ENCODE assay signal across 8 mouse cellular contexts in the genomic region with DNA sequence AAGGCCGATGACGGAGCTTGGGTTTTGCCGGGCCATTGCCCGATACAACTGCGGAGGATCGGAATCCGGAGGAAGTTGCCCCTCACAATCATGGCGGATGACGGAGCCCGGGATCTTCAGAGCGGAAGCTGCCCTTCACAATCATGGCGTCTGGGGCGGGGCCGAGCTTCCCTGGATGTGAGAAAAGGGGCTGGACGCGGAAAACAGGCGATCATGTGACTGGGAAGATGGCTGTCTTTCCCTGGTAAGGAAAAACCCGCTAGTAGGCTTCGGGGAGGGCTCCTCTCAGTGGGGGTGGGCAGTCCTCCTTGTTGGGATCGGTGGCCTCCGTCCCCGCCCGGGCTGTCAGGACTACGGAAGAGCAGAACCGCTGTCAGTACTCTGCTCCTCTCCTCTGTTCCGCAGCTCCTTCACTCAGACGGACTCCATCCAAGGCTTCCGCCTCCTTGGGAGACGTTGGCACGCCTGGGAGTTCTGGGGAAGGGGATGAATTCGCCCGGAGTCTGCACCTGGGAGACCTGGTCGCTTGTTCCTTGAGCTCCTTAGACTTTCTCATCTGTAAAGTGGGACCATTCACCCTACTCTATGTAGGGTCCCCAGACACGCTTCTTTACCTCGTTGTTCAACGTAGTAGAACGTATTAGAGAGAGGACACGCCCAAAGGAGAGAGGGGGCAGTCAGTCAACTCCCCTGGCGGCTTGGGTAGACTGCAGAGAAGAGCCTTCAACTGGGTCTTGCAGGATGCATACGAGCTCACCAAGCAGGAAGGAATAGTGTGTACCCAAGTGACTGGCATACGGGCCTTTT. TPM values are rescaled to one million over a fixed set of nuclear protein-coding genes. Genes with fewer than 3 reads are reported as not detected.
DNase-seq lines count a peak whose midpoint lies in the region; ATAC-seq and TF ChIP-seq lines count a peak whose summit lies in the region.

No protein-coding gene starts in this region.

- H3K4me3 ChIP-seq in E14TG2a.4 (replicated peaks; ENCODE audit: low read length): peak overlapping the region; percentile 85
- H3K4me3 ChIP-seq in forebrain, embryonic 12.5 days (replicated peaks): peak overlapping the region; percentile 73
- peak overlapping the region; percentile 84 for H3K4me3 ChIP-seq in heart, postnatal 0 days (ENCODE audit: low read depth, low read length)
- peak overlapping the region; percentile 87 for H3K4me3 ChIP-seq in liver, embryonic 16.5 days (ENCODE audit: low read depth, low read length)
- H3K4me3 ChIP-seq in neural tube, embryonic 13.5 days: peak overlapping the region; percentile 77
- H3K4me3 ChIP-seq in testis, adult 2 months (ENCODE audit: control insufficient read depth, low read depth, low read length): peak overlapping the region; percentile 84

- no peak for TF ChIP-seq CTCF in E14TG2a.4 (conservative IDR thresholded peaks at IDR 0.05; ENCODE audit: low read length)
- TF ChIP-seq CTCF in heart, postnatal 0 days (IDR thresholded peaks at IDR 0.05; ENCODE audit: low read depth): no peak
- TF ChIP-seq CTCF in testis, adult 2 months (IDR thresholded peaks at IDR 0.05; ENCODE audit: control insufficient read depth, insufficient read depth, insufficient replicate concordance, low read depth, low read length): no peak

- peak; percentile 55; the same call in 1 of the 2 replicates for TF ChIP-seq POLR2A in testis, adult 2 months (IDR thresholded peaks at IDR 0.05; ENCODE audit: control insufficient read depth, low read depth, low read length)

- WGBS in forebrain, embryonic 12.5 days: 3% methylated on average over 41 of the region's 41 CpGs
- WGBS in heart, postnatal 0 days: 3% methylated on average over 41 of the region's 41 CpGs
- 2% methylated on average over 41 of the region's 41 CpGs for WGBS in liver, embryonic 16.5 days (ENCODE audit: insufficient replicate concordance)
- 3% methylated on average over 41 of the region's 41 CpGs for WGBS in neural tube, embryonic 13.5 days

- H3K27ac ChIP-seq in forebrain, embryonic 12.5 days: peak overlapping the region; percentile 76
- peak overlapping the region; percentile 54; the same call in 1 of the 2 replicates for H3K27ac ChIP-seq in heart, postnatal 0 days (ENCODE audit: low read depth)
- H3K27ac ChIP-seq in liver, embryonic 16.5 days (ENCODE audit: low read length): peak overlapping the region; percentile 80
- peak overlapping the region; percentile 87 for H3K27ac ChIP-seq in neural tube, embryonic 13.5 days (replicated peaks)
- H3K27ac ChIP-seq in testis, adult 2 months (ENCODE audit: control insufficient read depth, insufficient read depth, low read depth, low read length): peak overlapping the region; percentile 71

- peaks cover 4% of the 10 kb centered on the region; the same call in 1 of the 2 replicates for H3K36me3 ChIP-seq in E14TG2a.4 (ENCODE audit: insufficient read depth, low read length)
- H3K36me3 ChIP-seq in forebrain, embryonic 12.5 days (replicated peaks): peaks cover 24% of the 10 kb centered on the region
- H3K36me3 ChIP-seq in heart, postnatal 0 days (replicated peaks; ENCODE audit: control insufficient read depth, insufficient read depth, low read length): peaks cover 17% of the 10 kb centered on the region
- no peaks in the 10 kb centered on the region for H3K36me3 ChIP-seq in liver, embryonic 16.5 days (ENCODE audit: control insufficient read depth, insufficient read depth)
- peaks cover 32% of the 10 kb centered on the region for H3K36me3 ChIP-seq in neural tube, embryonic 13.5 days
- no peaks in the 10 kb centered on the region for H3K36me3 ChIP-seq in testis, adult 2 months (ENCODE audit: control insufficient read depth, insufficient read depth, low read length)

- no peaks in the 10 kb centered on the region for H3K9me3 ChIP-seq in E14TG2a.4 (ENCODE audit: low read length)
- no peaks in the 10 kb centered on the region for H3K9me3 ChIP-seq in forebrain, embryonic 12.5 days
- H3K9me3 ChIP-seq in heart, postnatal 0 days (replicated peaks; ENCODE audit: control insufficient read depth, low read length): no peaks in the 10 kb centered on the region
- H3K9me3 ChIP-seq in liver, embryonic 16.5 days (replicated peaks; ENCODE audit: control insufficient read depth, low read length): no peaks in the 10 kb centered on the region
- no peaks in the 10 kb centered on the region for H3K9me3 ChIP-seq in neural tube, embryonic 13.5 days

- DNase-seq in c-Kit-positive CD71-positive TER-119-positive erythroid progenitor cells, embryonic 14.5 days (ENCODE audit: low spot score): peak; percentile 97
- DNase-seq in heart, postnatal 0 days (ENCODE audit: low spot score): peak; percentile 94
- peak; percentile 99 for DNase-seq in kidney, postnatal 4 days

- H3K9ac ChIP-seq in forebrain, embryonic 12.5 days: peak overlapping the region; percentile 75
- peak overlapping the region; percentile 67 for H3K9ac ChIP-seq in heart, postnatal 0 days (replicated peaks; ENCODE audit: low read depth, low read length)
- peak overlapping the region; percentile 76 for H3K9ac ChIP-seq in liver, embryonic 16.5 days (ENCODE audit: low read depth, low read length)
- H3K9ac ChIP-seq in neural tube, embryonic 13.5 days: peak overlapping the region; percentile 82

- H3K27me3 ChIP-seq in E14TG2a.4 (ENCODE audit: insufficient read depth, low read length): no peaks in the 10 kb centered on the region
- no peaks in the 10 kb centered on the region for H3K27me3 ChIP-seq in forebrain, embryonic 12.5 days
- H3K27me3 ChIP-seq in heart, postnatal 0 days (ENCODE audit: control insufficient read depth, insufficient read depth, low read length): no peaks in the 10 kb centered on the region
- H3K27me3 ChIP-seq in liver, embryonic 16.5 days (ENCODE audit: control insufficient read depth, insufficient read depth, low read depth, low read length): no peaks in the 10 kb centered on the region
- no peaks in the 10 kb centered on the region for H3K27me3 ChIP-seq in neural tube, embryonic 13.5 days
- no peaks in the 10 kb centered on the region for H3K27me3 ChIP-seq in testis, adult 2 months (ENCODE audit: control insufficient read depth, insufficient read depth, low read length)

- no peak for TF ChIP-seq EP300 in heart, postnatal 0 days (IDR thresholded peaks at IDR 0.05; ENCODE audit: low read depth)

- peak overlapping the region; percentile 66 for H3K4me2 ChIP-seq in forebrain, embryonic 12.5 days
- H3K4me2 ChIP-seq in heart, postnatal 0 days (ENCODE audit: low read depth, low read length): peak overlapping the region; percentile 91
- peak overlapping the region; percentile 77 for H3K4me2 ChIP-seq in liver, embryonic 16.5 days (ENCODE audit: low read depth, low read length)
- peak overlapping the region; percentile 82 for H3K4me2 ChIP-seq in neural tube, embryonic 13.5 days

- ATAC-seq in forebrain, embryonic 12.5 days (ENCODE audit: low FRiP score): peak; percentile 96
- peak; percentile 97 for ATAC-seq in heart, postnatal 0 days (ENCODE audit: insufficient read depth, low read depth)
- peak; percentile 96 for ATAC-seq in liver, embryonic 16.5 days (ENCODE audit: low read depth)
- ATAC-seq in neural tube, embryonic 13.5 days (ENCODE audit: low read depth): peak; percentile 98

- H3K4me1 ChIP-seq in E14TG2a.4 (replicated peaks; ENCODE audit: low read depth, low read length): peaks cover 22% of the 10 kb centered on the region
- H3K4me1 ChIP-seq in forebrain, embryonic 12.5 days: peaks cover 13% of the 10 kb centered on the region
- peaks cover 9% of the 10 kb centered on the region for H3K4me1 ChIP-seq in heart, postnatal 0 days (ENCODE audit: control insufficient read depth, insufficient read depth)
- H3K4me1 ChIP-seq in liver, embryonic 16.5 days (ENCODE audit: control insufficient read depth, low read depth, low read length): peaks cover 23% of the 10 kb centered on the region
- peaks cover 20% of the 10 kb centered on the region for H3K4me1 ChIP-seq in neural tube, embryonic 13.5 days (replicated peaks)
- peaks cover 12% of the 10 kb centered on the region for H3K4me1 ChIP-seq in testis, adult 2 months (ENCODE audit: control insufficient read depth, insufficient read depth, low read length)

RNA-seq across cellular contexts. Expression of a gene that starts 0.7 kb away (rescaled TPM):
- 89.2 and 91.5 TPM in 2 replicates for polyA plus RNA-seq in forebrain, embryonic 12.5 days (2016; fragmentation: Nextera tagmentation; extraction: Ambion mirVana)
- total RNA-seq in heart, postnatal 0 days (2014; rRNA removed; ENCODE audit: low replicate concordance): 43.4 and 63.8 TPM in 2 replicates
- polyA plus RNA-seq in heart, postnatal 0 days (2015; fragmentation: Nextera tagmentation; extraction: Ambion mirVana): 39.7 and 41.0 TPM in 2 replicates
- 29.9 and 31.3 TPM in 2 replicates for polyA plus RNA-seq in liver, embryonic 16.5 days (2015; fragmentation: Nextera tagmentation; extraction: Ambion mirVana)
- 86.8 and 87.6 TPM in 2 replicates for polyA plus RNA-seq in neural tube, embryonic 13.5 days (2015; fragmentation: Nextera tagmentation; extraction: Ambion mirVana)
- polyA plus RNA-seq in testis, adult 2 months (2012; rRNA removed): 27.0 and 29.5 TPM in 2 replicates

RNA-seq across cellular contexts. Expression of a gene that starts 28.4 kb away (rescaled TPM):
- polyA plus RNA-seq in forebrain, embryonic 12.5 days (2016; fragmentation: Nextera tagmentation; extraction: Ambion mirVana): 44.8 and 57.6 TPM in 2 replicates
- 1.8 and 2.0 TPM in 2 replicates for total RNA-seq in heart, postnatal 0 days (2014; rRNA removed; ENCODE audit: low replicate concordance)
- 1.9 TPM in 2 replicates for polyA plus RNA-seq in heart, postnatal 0 days (2015; fragmentation: Nextera tagmentation; extraction: Ambion mirVana)
- polyA plus RNA-seq in liver, embryonic 16.5 days (2015; fragmentation: Nextera tagmentation; extraction: Ambion mirVana): 8.3 and 8.9 TPM in 2 replicates
- polyA plus RNA-seq in neural tube, embryonic 13.5 days (2015; fragmentation: Nextera tagmentation; extraction: Ambion mirVana): 29.9 and 32.7 TPM in 2 replicates
- 45.0 and 59.8 TPM in 2 replicates for polyA plus RNA-seq in testis, adult 2 months (2012; rRNA removed)

RNA-seq across cellular contexts. Expression of a gene that starts 35.2 kb away (rescaled TPM):
- polyA plus RNA-seq in forebrain, embryonic 12.5 days (2016; fragmentation: Nextera tagmentation; extraction: Ambion mirVana): 96.5 and 98.5 TPM in 2 replicates
- 125 and 164 TPM in 2 replicates for total RNA-seq in heart, postnatal 0 days (2014; rRNA removed; ENCODE audit: low replicate concordance)
- 73.2 and 76.4 TPM in 2 replicates for polyA plus RNA-seq in heart, postnatal 0 days (2015; fragmentation: Nextera tagmentation; extraction: Ambion mirVana)
- polyA plus RNA-seq in liver, embryonic 16.5 days (2015; fragmentation: Nextera tagmentation; extraction: Ambion mirVana): 35.9 and 37.9 TPM in 2 replicates
- polyA plus RNA-seq in neural tube, embryonic 13.5 days (2015; fragmentation: Nextera tagmentation; extraction: Ambion mirVana): 174 and 191 TPM in 2 replicates
- polyA plus RNA-seq in testis, adult 2 months (2012; rRNA removed): 162 and 164 TPM in 2 replicates

Comparison
In these comparisons a context has a peak if more than half of its experiments do, and no peak if none do; other contexts are left out.
1. Peak in every context shown above with its lines: DNase-seq, ATAC-seq, H3K4me3 ChIP-seq and H3K27ac ChIP-seq.